Mouse (Mus musculus) olfactory bulb, adult 2 months (tissue): Measurements from ENCODE around the gene Vmn1r228.

ENCODE experiments used
- CTCF ChIP-seq: fragments of 200-500 bp; IDR thresholded peaks from 2 replicates; pipeline ENCODE4 v1.5.1; 2012; ENCODE audit warnings: low read depth, mild to moderate bottlenecking, low read length, moderate library complexity; ENCODE audit not compliant: insufficient read depth
- POLR2A ChIP-seq: fragments of 200-500 bp; IDR thresholded peaks from 2 replicates; pipeline ENCODE4 v1.6.1; 2012; ENCODE audit warnings: mild to moderate bottlenecking, low read depth, low read length, moderate library complexity; ENCODE audit not compliant: insufficient read depth

GRCm38 (mm10) chr17:20811255-20811654, 25.3 kb upstream of the Vmn1r228 start, which contains the start of gene Vmn1r229:
- TF ChIP-seq POLR2A (no peak), CTCF (no peak)
